Mouse (Mus musculus): Measurements from ENCODE around the gene Il17rb. TPM values are rescaled to one million over a fixed set of nuclear protein-coding genes. Genes with fewer than 3 reads are reported as not detected.
A peak's percentile ranks its signal among the peaks of the same experiment; 100 is the strongest.

Gene Il17rb
- polyA plus RNA-seq, 1 experiment from 2014 or later, result 0.96 TPM

GRCm38 (mm10) chr14:29986096-29986495 lies 22.6 kb downstream of the Il17rb start:
- no peak overlapping the region for H3K4me2 ChIP-seq
- ATAC-seq (ENCODE audit: low FRiP score), result no peak
- H3K27ac ChIP-seq (replicated peaks), result no peak overlapping the region
- no peaks in the 10 kb centered on the region for H3K4me1 ChIP-seq
- H3K36me3 ChIP-seq, result peaks cover 100% of the 10 kb centered on the region
- no peak overlapping the region for H3K9ac ChIP-seq (replicated peaks)
- no peaks in the 10 kb centered on the region for H3K9me3 ChIP-seq (replicated peaks)
- no peaks in the 10 kb centered on the region for H3K27me3 ChIP-seq (replicated peaks)
- H3K4me3 ChIP-seq (replicated peaks), result no peak overlapping the region
- whole genome bisulfite sequencing, result 98% methylated on average over 4 of the region's 4 CpGs

- no peak for ATAC-seq (ENCODE audit: low FRiP score)
- 96% methylated on average over 10 of the region's 10 CpGs for WGBS
- no peak overlapping the region for H3K27ac ChIP-seq (replicated peaks)
- peaks cover 11% of the 10 kb centered on the region for H3K4me1 ChIP-seq
- no peak overlapping the region for H3K4me3 ChIP-seq (replicated peaks)
- H3K9ac ChIP-seq (replicated peaks), result no peak overlapping the region
- H3K36me3 ChIP-seq, result peaks cover 66% of the 10 kb centered on the region
- no peak overlapping the region for H3K4me2 ChIP-seq
- no peaks in the 10 kb centered on the region for H3K9me3 ChIP-seq (replicated peaks)
- H3K27me3 ChIP-seq (replicated peaks), result no peaks in the 10 kb centered on the region
Observed at GRCm38 (mm10) chr14:29980447-29981205, 28.1 kb downstream of the Il17rb start.

GRCm38 (mm10) chr14:29978254-29979204 lies 30.2 kb downstream of the Il17rb start, which contains the start of gene Actr8:
TSS of gene Actr8 (plus strand) at chr14:29978337.
- H3K4me2 ChIP-seq, result peak within 1 kb of the TSS; percentile 71
- H3K4me3 ChIP-seq (replicated peaks), result peak within 1 kb of the TSS; percentile 87
- H3K27ac ChIP-seq (replicated peaks), result peak within 1 kb of the TSS; percentile 93
- peak within 1 kb of the TSS; percentile 92 for H3K9ac ChIP-seq (replicated peaks)
- H3K27me3 ChIP-seq (replicated peaks), result no peaks in the 10 kb centered on the region
- peaks cover 11% of the 10 kb centered on the region for H3K4me1 ChIP-seq
- H3K9me3 ChIP-seq (replicated peaks), result no peaks in the 10 kb centered on the region
- H3K36me3 ChIP-seq, result peaks cover 65% of the 10 kb centered on the region
- WGBS, result 2% methylated on average over 43 of the region's 44 CpGs
- peak; percentile 92 for ATAC-seq (ENCODE audit: low FRiP score)

- Histone ChIP-seq H3K27ac (replicated peaks) (no peak overlapping the region), H3K27me3 (replicated peaks) (no peaks in the 10 kb centered on the region), H3K4me2 (no peak overlapping the region), H3K9ac (replicated peaks) (no peak overlapping the region), H3K4me3 (replicated peaks) (no peak overlapping the region), H3K4me1 (peaks cover 11% of the 10 kb centered on the region), H3K9me3 (replicated peaks) (no peaks in the 10 kb centered on the region), H3K36me3 (peaks cover 65% of the 10 kb centered on the region)
- no peak for ATAC-seq (ENCODE audit: low FRiP score)
- 95% methylated on average over 6 of the region's 6 CpGs for WGBS
Observed at GRCm38 (mm10) chr14:29976927-29977326, 31.8 kb downstream of the Il17rb start.

GRCm38 (mm10) chr14:29971993-29972392 lies 36.7 kb downstream of the Il17rb start:
- Histone ChIP-seq H3K36me3 (peaks cover 62% of the 10 kb centered on the region), H3K4me2 (no peak overlapping the region), H3K9me3 (replicated peaks) (no peaks in the 10 kb centered on the region), H3K27me3 (replicated peaks) (no peaks in the 10 kb centered on the region), H3K4me1 (peaks cover 29% of the 10 kb centered on the region), H3K4me3 (replicated peaks) (no peak overlapping the region), H3K9ac (replicated peaks) (no peak overlapping the region), H3K27ac (replicated peaks) (no peak overlapping the region)
- no peak for ATAC-seq (ENCODE audit: low FRiP score)
- WGBS, result 87% methylated on average over 5 of the region's 5 CpGs

- Histone ChIP-seq H3K27ac (replicated peaks) (no peak overlapping the region), H3K9ac (replicated peaks) (no peak overlapping the region), H3K9me3 (replicated peaks) (no peaks in the 10 kb centered on the region), H3K4me3 (replicated peaks) (no peak overlapping the region), H3K4me1 (peaks cover 29% of the 10 kb centered on the region), H3K36me3 (peaks cover 57% of the 10 kb centered on the region), H3K27me3 (replicated peaks) (no peaks in the 10 kb centered on the region), H3K4me2 (no peak overlapping the region)
- WGBS, result 97% methylated on average over 7 of the region's 7 CpGs
- no peak for ATAC-seq (ENCODE audit: low FRiP score)
Observed at GRCm38 (mm10) chr14:29971446-29971845, 37.2 kb downstream of the Il17rb start.

- peak within 1 kb of the TSS; percentile 80 for H3K4me2 ChIP-seq
- H3K27me3 ChIP-seq (replicated peaks), result peaks cover 3% of the 10 kb centered on the region; the same call in 1 of the 2 replicates
- WGBS, result under 1% methylated on average over 49 of the region's 49 CpGs
- ATAC-seq (ENCODE audit: low FRiP score), result peak; percentile 100
- H3K9me3 ChIP-seq (replicated peaks), result no peaks in the 10 kb centered on the region
- peak within 1 kb of the TSS; percentile 89 for H3K27ac ChIP-seq (replicated peaks)
- peaks cover 29% of the 10 kb centered on the region for H3K4me1 ChIP-seq
- peak within 1 kb of the TSS; percentile 79 for H3K4me3 ChIP-seq (replicated peaks)
- H3K36me3 ChIP-seq, result peaks cover 30% of the 10 kb centered on the region
- H3K9ac ChIP-seq (replicated peaks), result peak within 1 kb of the TSS; percentile 75
Observed at GRCm38 (mm10) chr14:29968075-29968821, 40.4 kb downstream of the Il17rb start, which contains the start of gene Selenok. TSS of gene Selenok (plus strand) at chr14:29968308.

GRCm38 (mm10) chr14:29967611-29968010 lies 41.1 kb downstream of the Il17rb start:
- Histone ChIP-seq H3K9ac (replicated peaks) (peak overlapping the region; percentile 60), H3K4me1 (peaks cover 29% of the 10 kb centered on the region), H3K4me2 (peak overlapping the region; percentile 77), H3K27me3 (replicated peaks) (peaks cover 3% of the 10 kb centered on the region; the same call in 1 of the 2 replicates), H3K36me3 (peaks cover 24% of the 10 kb centered on the region), H3K27ac (replicated peaks) (peak overlapping the region; percentile 83), H3K4me3 (replicated peaks) (peak overlapping the region; percentile 79), H3K9me3 (replicated peaks) (no peaks in the 10 kb centered on the region)
- peak; percentile 10; the same call in 1 of the 2 replicates for ATAC-seq (ENCODE audit: low FRiP score)
- 66% methylated on average over 7 of the region's 7 CpGs for whole genome bisulfite sequencing

- Histone ChIP-seq H3K4me1 (no peaks in the 10 kb centered on the region), H3K4me2 (no peak overlapping the region), H3K36me3 (no peaks in the 10 kb centered on the region), H3K27ac (replicated peaks) (no peak overlapping the region), H3K27me3 (replicated peaks) (peaks cover 3% of the 10 kb centered on the region; the same call in 1 of the 2 replicates), H3K4me3 (replicated peaks) (no peak overlapping the region), H3K9ac (replicated peaks) (no peak overlapping the region), H3K9me3 (replicated peaks) (no peaks in the 10 kb centered on the region)
- no peak for ATAC-seq (ENCODE audit: low FRiP score)
Observed at GRCm38 (mm10) chr14:29957393-29957792, 51.3 kb downstream of the Il17rb start.

- H3K36me3 ChIP-seq, result no peaks in the 10 kb centered on the region
- no peak overlapping the region for H3K9ac ChIP-seq (replicated peaks)
- no peaks in the 10 kb centered on the region for H3K27me3 ChIP-seq (replicated peaks)
- no peak for ATAC-seq (ENCODE audit: low FRiP score)
- H3K4me1 ChIP-seq, result no peaks in the 10 kb centered on the region
- H3K9me3 ChIP-seq (replicated peaks), result no peaks in the 10 kb centered on the region
- no peak overlapping the region for H3K27ac ChIP-seq (replicated peaks)
- H3K4me2 ChIP-seq, result no peak overlapping the region
- 90% methylated on average over 4 of the region's 4 CpGs for WGBS
- no peak overlapping the region for H3K4me3 ChIP-seq (replicated peaks)
Observed at GRCm38 (mm10) chr14:29950805-29951204, 57.9 kb downstream of the Il17rb start.

- Histone ChIP-seq H3K4me1 (no peaks in the 10 kb centered on the region), H3K9me3 (replicated peaks) (no peaks in the 10 kb centered on the region), H3K9ac (replicated peaks) (no peak overlapping the region), H3K27me3 (replicated peaks) (0 out of 2 replicates have a peak, but pooled peaks cover 1% of the 10 kb centered on the region), H3K27ac (replicated peaks) (no peak overlapping the region), H3K4me3 (replicated peaks) (no peak overlapping the region), H3K36me3 (no peaks in the 10 kb centered on the region), H3K4me2 (no peak overlapping the region)
- ATAC-seq (ENCODE audit: low FRiP score), result no peak
- 80% methylated on average over 5 of the region's 5 CpGs for WGBS
Observed at GRCm38 (mm10) chr14:29946761-29947309, 61.9 kb downstream of the Il17rb start.

Data from neural tube, embryonic 15.5 days (tissue).